16 mouse cellular contexts compared by ENCODE assay signal in genomic region chr16:73556940-73557339, GRCm38 (mm10).
"Had no signal": no experiment of that assay in that cellular context is flagged by ENCODE, and none has a peak within 500 bp of the region (broad histone marks: within the 10 kb centered on the region; RNA-seq: fewer than 3 reads in every experiment).

No protein-coding gene starts in this region.

- H3K27me3 ChIP-seq: neural tube, embryonic 12.5 days; neural tube, embryonic 13.5 days; neural tube, embryonic 15.5 days; stomach, embryonic 15.5 days had no signal

- H3K4me2 ChIP-seq: neural tube, embryonic 12.5 days; neural tube, embryonic 13.5 days; neural tube, embryonic 15.5 days; stomach, embryonic 15.5 days had no signal

- H3K27ac ChIP-seq: neural tube, embryonic 12.5 days; neural tube, embryonic 13.5 days; neural tube, embryonic 15.5 days; stomach, embryonic 15.5 days; stomach, postnatal 0 days had no signal

- H3K9me3 ChIP-seq: neural tube, embryonic 12.5 days; neural tube, embryonic 13.5 days; neural tube, embryonic 15.5 days; stomach, embryonic 15.5 days had no signal

- DNase-seq: retina, postnatal 1 day; right cerebral cortex, adult 18-20 months; right cerebral cortex, postnatal 14 days; right cerebral cortex, postnatal 25 days; right cerebral cortex, postnatal 4 days; spleen, adult 18-20 months; thymus, adult 2 months; thymus, postnatal 14 days; thymus, postnatal 25 days; thymus, postnatal 36 days; thymus, postnatal 4 days had no signal

- H3K36me3 ChIP-seq: neural tube, embryonic 12.5 days; neural tube, embryonic 13.5 days; neural tube, embryonic 15.5 days; stomach, embryonic 15.5 days had no signal

- H3K4me1 ChIP-seq: neural tube, embryonic 12.5 days; neural tube, embryonic 13.5 days; neural tube, embryonic 15.5 days; stomach, embryonic 15.5 days had no signal

- H3K4me3 ChIP-seq: neural tube, embryonic 12.5 days; neural tube, embryonic 13.5 days; neural tube, embryonic 15.5 days; stomach, embryonic 15.5 days had no signal

- H3K9ac ChIP-seq: neural tube, embryonic 12.5 days; neural tube, embryonic 13.5 days; neural tube, embryonic 15.5 days; stomach, embryonic 15.5 days had no signal
